ENCODE assay signal across 25 mouse cellular contexts in the genomic region with DNA sequence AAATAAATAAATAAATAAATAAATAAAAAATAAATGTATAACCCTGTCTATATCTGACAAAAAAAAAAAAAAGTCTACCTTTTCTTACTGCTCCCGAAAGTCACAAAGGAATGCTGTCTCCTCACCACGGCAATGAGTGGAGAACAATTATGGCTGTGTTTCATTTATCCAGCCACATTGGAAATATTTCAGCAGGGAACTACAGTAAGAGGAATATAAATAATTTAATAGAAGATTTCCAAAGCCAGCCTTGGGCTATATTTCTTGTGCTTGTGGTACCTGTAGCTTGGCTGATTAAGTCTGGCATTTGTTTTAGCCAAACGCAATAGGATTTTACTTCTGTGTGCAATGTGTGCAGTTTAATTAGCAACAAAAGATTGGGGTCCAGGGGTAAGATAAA.
"Had no signal": no experiment of that assay in that cellular context is flagged by ENCODE, and none has a peak within 500 bp of the region (broad histone marks: within the 10 kb centered on the region; RNA-seq: fewer than 3 reads in every experiment).

No protein-coding gene starts in this region.

- H3K4me3 ChIP-seq: heart, adult 2 months; heart, embryonic 13.5 days; heart, embryonic 15.5 days; kidney, embryonic 15.5 days; limb, embryonic 12.5 days; limb, embryonic 15.5 days had no signal

- H3K36me3 ChIP-seq: heart, embryonic 13.5 days; heart, embryonic 15.5 days; kidney, embryonic 15.5 days; limb, embryonic 12.5 days; limb, embryonic 15.5 days had no signal

- H3K4me1 ChIP-seq: heart, embryonic 13.5 days; heart, embryonic 15.5 days; kidney, embryonic 15.5 days; limb, embryonic 12.5 days; limb, embryonic 15.5 days had no signal

- DNase-seq: forebrain, postnatal 0 days; gastrocnemius, postnatal 14 days; gastrocnemius, postnatal 36 days; heart, adult 11 months; heart, adult 2 months; heart, postnatal 14 days; heart, postnatal 36 days; kidney, adult 11 months; kidney, adult 2 months; kidney, adult 9 months; kidney, postnatal 14 days; kidney, postnatal 36 days; layer of hippocampus, adult 9-11 months; layer of hippocampus, postnatal 36 days; left cerebral cortex, postnatal 4 days had no signal

- H3K27ac ChIP-seq: heart, adult 2 months; heart, embryonic 13.5 days; heart, embryonic 15.5 days; hindbrain, embryonic 14.5 days; kidney, embryonic 15.5 days; kidney, postnatal 0 days; limb, embryonic 12.5 days; limb, embryonic 15.5 days had no signal

- ATAC-seq: forebrain, postnatal 0 days; hindbrain, embryonic 16.5 days; intestine, embryonic 16.5 days had no signal

- H3K27me3 ChIP-seq: heart, embryonic 13.5 days; heart, embryonic 15.5 days; kidney, embryonic 15.5 days; limb, embryonic 12.5 days; limb, embryonic 15.5 days had no signal

- H3K4me2 ChIP-seq: heart, embryonic 11.5 days; heart, embryonic 13.5 days; heart, embryonic 15.5 days; hindbrain, embryonic 14.5 days; kidney, embryonic 15.5 days; limb, embryonic 12.5 days; limb, embryonic 15.5 days had no signal

- H3K9me3 ChIP-seq: heart, embryonic 13.5 days; heart, embryonic 15.5 days; kidney, embryonic 15.5 days; limb, embryonic 12.5 days; limb, embryonic 15.5 days had no signal

- H3K9ac ChIP-seq: forebrain, postnatal 0 days; heart, embryonic 13.5 days; heart, embryonic 15.5 days; hindbrain, embryonic 14.5 days; kidney, embryonic 15.5 days; limb, embryonic 12.5 days; limb, embryonic 15.5 days had no signal
